Mouse (Mus musculus): ENCODE measurements at regions not wholly inside any gene's neighbourhood (a gene's known extent, or its start where the extent isn't known, plus 50 kb on each side); places are given as distances from the start of the nearest gene placed in this dataset.

GRCm38 (mm10) chr4:12642525-12642928, 470.7 kb upstream of the Fam92a start:
- Histone ChIP-seq H3K27ac (ENCODE audit: insufficient read depth, low read depth) (no peak overlapping the region), H3K4me1 (ENCODE audit: control insufficient read depth in 1 of 2, insufficient read depth in 2 of 2) (peaks cover 0 to 13% of the 10 kb centered on the region in 2 experiments; a peak in 2 of 4 replicates), H3K27me3 (replicated peaks) (no peaks in the 10 kb centered on the region), H3K9me3 (replicated peaks; ENCODE audit: low read length) (no peaks in the 10 kb centered on the region), H3K79me2 (replicated peaks; ENCODE audit: control insufficient read depth, extremely low read depth, insufficient read depth, poor library complexity, severe bottlenecking) (no peaks in the 10 kb centered on the region), H3K9ac (ENCODE audit: insufficient read depth, low read depth) (no peak overlapping the region), H3K4me3 (replicated peaks in 1 of 3; ENCODE audit: low read depth in 2 of 3, low read length in 2 of 3, poor library complexity in 1 of 3) (no peak overlapping the region), H3K4me2 (ENCODE audit: insufficient read depth, low read depth, poor library complexity, severe bottlenecking) (no peak overlapping the region), H3K36me3 (replicated peaks in 1 of 2; ENCODE audit: control insufficient read depth in 1 of 2, insufficient read depth in 1 of 2, low read length in 1 of 2) (no peaks in the 10 kb centered on the region)
- TF ChIP-seq ELF1 (IDR thresholded peaks at IDR 0.05; ENCODE audit: low read depth, low read length), result no peak
- dilution Hi-C loops (cut with MboI; ENCODE audit: extremely low pct_ligation_motif_present, extremely low pct_unique_long_range_greater_than_20kb, low sequenced_read_pairs), result no loop called here
- DNase-seq (ENCODE audit: extremely low read depth), result no peak
- in situ Hi-C loops (cut with MboI; ENCODE audit: low pct_ligation_motif_present, low pct_unique_long_range_greater_than_20kb, low sequenced_read_pairs), result no loop called here

- dilution Hi-C loops (cut with MboI; ENCODE audit: extremely low pct_ligation_motif_present, extremely low pct_unique_long_range_greater_than_20kb, low sequenced_read_pairs) (no loop called here), in situ Hi-C loops (cut with MboI; ENCODE audit: low pct_ligation_motif_present, low pct_unique_long_range_greater_than_20kb, low sequenced_read_pairs) (no loop called here)
- no peak for TF ChIP-seq EP300 (IDR thresholded peaks at IDR 0.05; ENCODE audit: low read length)
- TF ChIP-seq MXI1 (IDR thresholded peaks at IDR 0.05; ENCODE audit: low read depth, low read length), result no peak
- TF ChIP-seq UBTF (IDR thresholded peaks at IDR 0.05; ENCODE audit: low read depth, low read length), result no peak
- TF ChIP-seq E2F4 (IDR thresholded peaks at IDR 0.05; ENCODE audit: insufficient replicate concordance, low read depth, low read length), result no peak
- TF ChIP-seq MAFK (IDR thresholded peaks at IDR 0.05; ENCODE audit: insufficient replicate concordance, low read length), result no peak
- no peaks in the 10 kb centered on the region for H3K9me3 ChIP-seq (replicated peaks; ENCODE audit: low read length)
- no peak overlapping the region for H3K4me2 ChIP-seq (ENCODE audit: insufficient read depth, low read depth, poor library complexity, severe bottlenecking)
- H3K27me3 ChIP-seq (replicated peaks), result no peaks in the 10 kb centered on the region
- H3K27ac ChIP-seq (ENCODE audit: insufficient read depth, low read depth), result no peak overlapping the region
- DNase-seq (ENCODE audit: extremely low read depth), result no peak
- H3K4me1 ChIP-seq (ENCODE audit: control insufficient read depth in 1 of 2, insufficient read depth in 2 of 2), result no peaks in the 10 kb centered on the region
- H3K79me2 ChIP-seq (replicated peaks; ENCODE audit: control insufficient read depth, extremely low read depth, insufficient read depth, poor library complexity, severe bottlenecking), result no peaks in the 10 kb centered on the region
- H3K36me3 ChIP-seq (replicated peaks in 1 of 2; ENCODE audit: control insufficient read depth in 1 of 2, insufficient read depth in 1 of 2, low read length in 1 of 2), result no peaks in the 10 kb centered on the region
- no peak overlapping the region for H3K9ac ChIP-seq (ENCODE audit: insufficient read depth, low read depth)
- no peak overlapping the region for H3K4me3 ChIP-seq (replicated peaks in 1 of 3; ENCODE audit: low read depth in 2 of 3, low read length in 2 of 3, poor library complexity in 1 of 3)
Observed at GRCm38 (mm10) chr4:12629375-12629821, 457.6 kb upstream of the Fam92a start.

GRCm38 (mm10) chr4:12628702-12629374, 457.0 kb upstream of the Fam92a start:
- in situ Hi-C loops (cut with MboI; ENCODE audit: low pct_ligation_motif_present, low pct_unique_long_range_greater_than_20kb, low sequenced_read_pairs) (no loop called here), dilution Hi-C loops (cut with MboI; ENCODE audit: extremely low pct_ligation_motif_present, extremely low pct_unique_long_range_greater_than_20kb, low sequenced_read_pairs) (no loop called here)
- Histone ChIP-seq H3K4me1 (ENCODE audit: control insufficient read depth in 1 of 2, insufficient read depth in 2 of 2) (no peaks in the 10 kb centered on the region), H3K4me3 (replicated peaks in 1 of 3; ENCODE audit: low read depth in 2 of 3, low read length in 2 of 3, poor library complexity in 1 of 3) (no peak overlapping the region), H3K36me3 (replicated peaks in 1 of 2; ENCODE audit: control insufficient read depth in 1 of 2, insufficient read depth in 1 of 2, low read length in 1 of 2) (no peaks in the 10 kb centered on the region), H3K9me3 (replicated peaks; ENCODE audit: low read length) (no peaks in the 10 kb centered on the region), H3K27ac (ENCODE audit: insufficient read depth, low read depth) (no peak overlapping the region), H3K79me2 (replicated peaks; ENCODE audit: control insufficient read depth, extremely low read depth, insufficient read depth, poor library complexity, severe bottlenecking) (no peaks in the 10 kb centered on the region), H3K4me2 (ENCODE audit: insufficient read depth, low read depth, poor library complexity, severe bottlenecking) (no peak overlapping the region), H3K9ac (ENCODE audit: insufficient read depth, low read depth) (no peak overlapping the region), H3K27me3 (replicated peaks) (no peaks in the 10 kb centered on the region)
- DNase-seq (ENCODE audit: extremely low read depth), result no peak
- TF ChIP-seq TCF12 (IDR thresholded peaks at IDR 0.05; ENCODE audit: low read depth, low read length), result no peak
- no peak for TF ChIP-seq PAX5 (IDR thresholded peaks at IDR 0.05; ENCODE audit: low read length)
- TF ChIP-seq ZNF384 (IDR thresholded peaks at IDR 0.05; ENCODE audit: low read depth, low read length), result no peak
- TF ChIP-seq SIN3A (IDR thresholded peaks at IDR 0.05; ENCODE audit: low read length), result no peak
- TF ChIP-seq MXI1 (IDR thresholded peaks at IDR 0.05; ENCODE audit: low read depth, low read length), result no peak
